Mouse (Mus musculus) limb, embryonic 14.5 days (tissue): ENCODE measurements around the gene Trex1. TPM values are rescaled to one million over a fixed set of nuclear protein-coding genes. Genes with fewer than 3 reads are reported as not detected.

Source experiments
- ATAC-seq: fragments of 200-750 bp; cut with Nextera tagmentation; 2 replicates; pipeline ENCODE4 v1.8.0; 2017; ENCODE audit warnings: low read depth, moderate number of reproducible peaks, moderate TSS enrichment; ENCODE audit not compliant: low FRiP score
- DNase-seq: peaks from one replicate; pipeline ENCODE4 v3.0.0-alpha.2; 2015; ENCODE audit warnings: low spot score
- H3K27ac ChIP-seq: fragments of 300-500 bp; sonication (generic); replicated peaks from 2 replicates; pipeline ENCODE4 v1.5.1; 2014; ENCODE audit warnings: low read depth, mild to moderate bottlenecking, low read length, moderate library complexity, mixed read lengths
- H3K27me3 ChIP-seq: fragments of 300-500 bp; sonication (generic); 2 replicates; pipeline ENCODE4 v1.6.1; 2014; ENCODE audit warnings: low read length, mixed read lengths; ENCODE audit not compliant: control insufficient read depth, insufficient read depth
- H3K36me3 ChIP-seq: fragments of 300-500 bp; sonication (generic); 2 replicates; pipeline ENCODE4 v1.6.1; 2014; ENCODE audit warnings: mild to moderate bottlenecking, low read length, moderate library complexity, mixed read lengths; ENCODE audit not compliant: control insufficient read depth, insufficient read depth
- H3K4me1 ChIP-seq: fragments of 300-500 bp; sonication (generic); 2 replicates; pipeline ENCODE4 v1.6.1; 2014; ENCODE audit warnings: antibody characterized with exemption, low read length, mixed read lengths; ENCODE audit not compliant: control insufficient read depth, insufficient read depth
- H3K4me2 ChIP-seq: fragments of 300-500 bp; sonication (generic); replicated peaks from 2 replicates; pipeline ENCODE4 v1.6.1; 2014; ENCODE audit warnings: low read depth, mild to moderate bottlenecking, low read length, moderate library complexity; ENCODE audit not compliant: severe bottlenecking
- H3K4me3 ChIP-seq: fragments of 300-500 bp; sonication (generic); replicated peaks from 2 replicates; pipeline ENCODE4 v1.5.1; 2014; ENCODE audit warnings: low read length
- H3K9ac ChIP-seq: fragments of 300-500 bp; sonication (generic); 2 replicates; pipeline ENCODE4 v1.6.1; 2014; ENCODE audit warnings: mild to moderate bottlenecking, low read depth, low read length, moderate library complexity; ENCODE audit not compliant: severe bottlenecking
- H3K9me3 ChIP-seq: fragments of 300-500 bp; sonication (generic); 2 replicates; pipeline ENCODE4 v1.6.1; 2016; ENCODE audit warnings: low read length; ENCODE audit not compliant: control insufficient read depth
- POLR2A ChIP-seq: fragments of 200-500 bp; IDR thresholded peaks from 2 replicates; pipeline ENCODE4 v1.8.0; 2012; ENCODE audit warnings: inconsistent platforms, mild to moderate bottlenecking, moderate library complexity, borderline replicate concordance; ENCODE audit not compliant: insufficient read depth, insufficient read length; ENCODE audit errors: extremely low read depth
- WGBS: fragments of 180-500 bp; shearing (Covaris S2); extraction: QIAGEN DNeasy Blood & Tissue Kit; methylation state at CpG from one replicate; pipeline ENCODE4 v1.1.7; 2014; 5-methylcytosine and 5-hydroxymethylcytosine counted together
- polyA plus RNA-seq, 2 experiments: library from polyadenylated mRNA; depleted of rRNA in 1 of 2; stranded (reverse) in 1 of 2; unstranded in 1 of 2; fragments of >200 nt; fragmentation: Nextera tagmentation in 1 of 2; extraction: Ambion mirVana in 1 of 2; gene quantifications; 2 replicates each; pipeline versions ENCODE4 v1.2.1 to v1.2.3; 2012 to 2014

The Trex1 gene
- 33.5 and 50.8 TPM in 2 replicates for polyA plus RNA-seq (2012; rRNA removed)
- polyA plus RNA-seq (2014; fragmentation: Nextera tagmentation; extraction: Ambion mirVana), result 12.5 and 13.7 TPM in 2 replicates

DNA sequence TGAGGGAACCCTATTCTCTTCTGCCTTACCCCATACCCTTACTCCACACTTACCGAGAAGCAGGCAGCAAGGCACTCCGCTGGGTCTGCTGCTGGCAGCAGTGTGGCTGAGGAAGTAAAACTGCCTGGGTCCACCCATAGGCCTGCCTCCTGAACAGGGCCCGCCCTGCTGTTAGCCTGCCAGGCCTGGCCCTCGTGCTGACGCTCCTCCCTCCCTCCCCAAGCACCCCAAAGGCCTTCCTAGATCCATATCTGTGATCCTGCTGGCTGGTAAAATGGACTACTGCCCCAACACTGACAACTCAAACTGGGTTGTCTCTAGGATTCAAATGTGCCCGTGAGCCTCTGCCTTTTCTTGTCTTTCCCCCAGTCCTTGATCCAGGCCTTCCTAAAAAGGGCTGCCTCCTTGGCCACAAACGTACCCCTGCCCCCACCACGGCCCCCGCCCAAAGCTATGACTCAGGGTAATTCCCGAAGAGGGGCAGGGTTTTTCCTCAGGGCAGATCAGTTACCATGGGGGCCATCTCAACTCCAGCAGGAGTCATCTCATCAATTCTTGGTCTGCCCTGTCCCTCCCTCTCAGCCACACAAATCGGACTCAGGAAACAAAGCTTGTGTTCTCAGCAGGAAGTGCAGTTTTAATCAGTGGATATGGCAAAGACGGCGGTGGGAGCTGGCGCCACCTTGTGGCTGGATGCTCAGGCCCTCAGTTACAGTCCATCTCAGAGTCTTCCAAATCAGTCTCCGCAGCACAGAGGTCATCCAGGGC is at the start of gene Trex1:
Trex1 (minus strand) TSS at position 599 of the 768 bp plus-strand sequence.
- ATAC-seq (peak; percentile 82), DNase-seq (peak; percentile 87)
- Histone ChIP-seq H3K27me3 (no peaks in the 10 kb centered on the region), H3K4me2 (peak within 1 kb of the TSS; percentile 56), H3K27ac (peak within 1 kb of the TSS; percentile 81), H3K4me1 (peaks cover 13% of the 10 kb centered on the region; the same call in 1 of the 2 replicates), H3K9me3 (no peaks in the 10 kb centered on the region), H3K4me3 (peak within 1 kb of the TSS; percentile 37), H3K9ac (peak within 1 kb of the TSS; percentile 59), H3K36me3 (peaks cover 62% of the 10 kb centered on the region)
- 16% methylated on average over 15 of the region's 15 CpGs for WGBS
- TF ChIP-seq POLR2A, result no peak

DNA sequence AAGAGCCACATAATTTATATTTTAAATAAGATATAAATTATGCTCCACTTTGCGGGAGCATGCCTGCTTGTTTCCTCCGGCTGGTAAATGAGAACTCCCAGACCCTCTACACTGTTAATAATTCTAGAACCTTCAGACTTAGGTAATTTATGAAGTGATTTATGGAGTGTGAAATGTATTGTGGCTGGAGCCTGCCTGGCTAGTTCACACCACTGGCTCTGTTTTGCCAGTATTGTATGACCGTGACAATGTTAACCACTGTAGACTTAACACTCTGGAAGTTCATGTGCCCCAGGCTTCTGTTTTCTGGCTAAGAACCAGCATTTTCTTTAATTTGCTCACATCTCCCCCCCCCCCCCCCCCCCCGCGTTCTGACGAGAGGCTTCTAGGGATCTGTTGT is 47.8 kb upstream of the Trex1 start:
- DNase-seq (no peak), ATAC-seq (no peak)
- TF ChIP-seq POLR2A, result no peak
- 18% methylated on average over 4 of the region's 6 CpGs for WGBS
- Histone ChIP-seq H3K4me2 (no peak overlapping the region), H3K9ac (no peak overlapping the region), H3K4me3 (no peak overlapping the region), H3K27me3 (no peaks in the 10 kb centered on the region), H3K36me3 (peaks cover 94% of the 10 kb centered on the region), H3K4me1 (0 out of 2 replicates have a peak, but pooled peaks cover 6% of the 10 kb centered on the region), H3K27ac (no peak overlapping the region), H3K9me3 (no peaks in the 10 kb centered on the region)

DNA sequence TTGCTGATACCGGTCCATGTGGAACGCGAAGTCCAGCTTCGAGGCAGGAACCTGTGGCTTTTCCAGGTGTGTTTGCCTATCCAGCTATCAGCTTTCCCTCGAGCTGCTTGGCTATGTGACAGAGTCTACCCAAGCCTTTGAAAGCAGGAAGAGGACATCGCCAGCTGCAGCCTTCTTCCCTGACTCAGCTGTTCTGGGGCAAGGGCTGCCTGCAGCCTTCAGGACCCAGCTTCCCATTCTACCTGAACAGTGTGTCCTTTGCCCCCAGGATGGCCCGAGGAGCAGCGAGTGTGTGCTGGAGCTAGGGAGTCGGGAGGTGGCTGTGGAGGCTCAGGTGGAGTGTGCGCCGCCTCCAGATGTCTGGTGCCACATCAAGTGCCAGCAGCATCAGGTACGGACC is 46.1 kb upstream of the Trex1 start:
- WGBS, result 94% methylated on average over 12 of the region's 12 CpGs
- H3K27ac ChIP-seq, result no peak overlapping the region
- no peak overlapping the region for H3K4me3 ChIP-seq
- peaks cover 85% of the 10 kb centered on the region for H3K36me3 ChIP-seq
- DNase-seq, result no peak
- ATAC-seq, result no peak
- H3K4me1 ChIP-seq, result 0 out of 2 replicates have a peak, but pooled peaks cover 6% of the 10 kb centered on the region
- TF ChIP-seq POLR2A, result no peak
- H3K9me3 ChIP-seq, result no peaks in the 10 kb centered on the region
- no peak overlapping the region for H3K9ac ChIP-seq
- no peaks in the 10 kb centered on the region for H3K27me3 ChIP-seq
- no peak overlapping the region for H3K4me2 ChIP-seq

DNA sequence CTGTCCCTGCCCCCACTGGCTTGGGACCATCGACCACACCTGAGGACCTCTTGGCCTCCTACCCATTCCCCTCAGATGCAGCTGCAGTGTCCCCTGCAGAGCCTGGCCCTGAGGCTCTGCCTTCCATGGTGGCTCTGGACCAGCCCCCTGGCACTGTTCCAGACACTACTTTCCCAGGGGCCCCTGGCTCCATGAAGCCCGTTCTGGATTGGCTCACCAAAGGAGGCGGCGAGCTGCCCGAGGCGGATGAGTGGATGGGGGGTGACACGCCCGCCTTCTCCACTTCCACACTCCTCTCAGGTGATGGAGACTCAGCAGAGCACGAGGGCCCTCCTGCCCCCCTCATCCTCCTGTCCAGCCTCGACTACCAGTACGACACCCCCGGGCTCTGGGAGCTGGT is 45.5 kb upstream of the Trex1 start:
- no peak overlapping the region for H3K27ac ChIP-seq
- ATAC-seq (no peak), DNase-seq (no peak)
- H3K9me3 ChIP-seq, result no peaks in the 10 kb centered on the region
- TF ChIP-seq POLR2A, result no peak
- H3K9ac ChIP-seq, result no peak overlapping the region
- H3K27me3 ChIP-seq, result no peaks in the 10 kb centered on the region
- no peak overlapping the region for H3K4me2 ChIP-seq
- 71% methylated on average over 11 of the region's 12 CpGs for whole genome bisulfite sequencing
- no peak overlapping the region for H3K4me3 ChIP-seq
- H3K36me3 ChIP-seq, result peaks cover 84% of the 10 kb centered on the region
- peaks cover 8% of the 10 kb centered on the region; the same call in 1 of the 2 replicates for H3K4me1 ChIP-seq

DNA sequence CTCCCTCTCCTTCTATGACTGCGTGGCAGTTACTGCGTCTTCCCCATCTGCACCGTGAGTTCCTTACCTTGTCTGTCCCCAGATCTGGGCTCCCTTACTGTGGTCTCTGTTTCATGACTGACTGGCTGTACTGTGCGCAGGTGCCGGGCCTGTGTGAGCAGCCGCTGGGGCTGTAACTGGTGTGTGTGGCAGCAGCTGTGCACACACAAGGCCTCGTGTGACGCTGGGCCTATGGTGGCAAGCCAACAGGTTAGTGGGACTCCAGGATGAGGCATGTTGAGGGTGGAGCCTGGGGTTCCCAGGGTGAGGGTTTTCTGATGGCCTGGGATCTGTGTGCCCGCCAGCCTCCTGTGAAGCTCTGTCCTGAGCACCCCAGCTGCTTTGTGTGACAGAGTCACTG is 44.5 kb upstream of the Trex1 start:
- ATAC-seq (no peak), DNase-seq (no peak)
- 87% methylated on average over 9 of the region's 9 CpGs for WGBS
- no peaks in the 10 kb centered on the region for H3K27me3 ChIP-seq
- H3K36me3 ChIP-seq, result peaks cover 84% of the 10 kb centered on the region
- no peaks in the 10 kb centered on the region for H3K9me3 ChIP-seq
- H3K9ac ChIP-seq, result no peak overlapping the region
- H3K27ac ChIP-seq, result no peak overlapping the region
- peaks cover 16% of the 10 kb centered on the region for H3K4me1 ChIP-seq
- H3K4me2 ChIP-seq, result no peak overlapping the region
- no peak overlapping the region for H3K4me3 ChIP-seq
- no peak for TF ChIP-seq POLR2A
